Mouse (Mus musculus) kidney, embryonic 14.5 days (tissue): ENCODE measurements around the gene Ccm2. TPM values are rescaled to one million over a fixed set of nuclear protein-coding genes. Genes with fewer than 3 reads are reported as not detected.
A peak's percentile ranks its signal among the peaks of the same experiment; 100 is the strongest.

Experiments used
- ATAC-seq: fragments of 200-750 bp; cut with Nextera tagmentation; 2 replicates; pipeline ENCODE4 v1.8.0; 2017; ENCODE audit warnings: moderate number of reproducible peaks, mild to moderate bottlenecking, moderate TSS enrichment, moderate library complexity; ENCODE audit not compliant: low FRiP score, low TSS enrichment
- H3K27ac ChIP-seq: fragments of 300-500 bp; sonication (generic); 2 replicates; pipeline ENCODE4 v1.5.1; 2014; ENCODE audit warnings: low read depth, mild to moderate bottlenecking, low read length, moderate library complexity, mixed read lengths
- H3K27me3 ChIP-seq: fragments of 300-500 bp; sonication (generic); 2 replicates; pipeline ENCODE4 v1.6.1; 2014; ENCODE audit warnings: mild to moderate bottlenecking, low read length; ENCODE audit not compliant: control insufficient read depth, insufficient read depth
- H3K36me3 ChIP-seq: fragments of 300-500 bp; sonication (generic); 2 replicates; pipeline ENCODE4 v1.6.1; 2014; ENCODE audit warnings: low read length, mixed read lengths; ENCODE audit not compliant: control insufficient read depth, insufficient read depth
- H3K4me1 ChIP-seq: fragments of 300-500 bp; sonication (generic); 2 replicates; pipeline ENCODE4 v1.6.1; 2014; ENCODE audit warnings: low read length, mixed read lengths; ENCODE audit not compliant: control insufficient read depth, insufficient read depth
- H3K4me2 ChIP-seq: fragments of 300-500 bp; sonication (generic); replicated peaks from 2 replicates; pipeline ENCODE4 v1.6.1; 2014; ENCODE audit warnings: low read depth, mild to moderate bottlenecking, low read length
- H3K4me3 ChIP-seq: fragments of 300-500 bp; sonication (generic); 2 replicates; pipeline ENCODE4 v1.5.1; 2014; ENCODE audit warnings: mild to moderate bottlenecking, low read length
- H3K9ac ChIP-seq: fragments of 300-500 bp; sonication (generic); 2 replicates; pipeline ENCODE4 v1.6.1; 2014; ENCODE audit warnings: low read depth, mild to moderate bottlenecking, low read length, moderate library complexity
- H3K9me3 ChIP-seq: fragments of 300-500 bp; sonication (generic); 2 replicates; pipeline ENCODE4 v1.6.1; 2016; ENCODE audit warnings: low read length; ENCODE audit not compliant: control insufficient read depth
- WGBS: fragments of 180-500 bp; shearing (Covaris S2); extraction: QIAGEN DNeasy Blood & Tissue Kit; methylation state at CpG from one replicate; pipeline ENCODE4 v1.1.7; 2014; 5-methylcytosine and 5-hydroxymethylcytosine counted together
- polyA plus RNA-seq: library from polyadenylated mRNA; unstranded; fragments of >200 nt; fragmentation: Nextera tagmentation; extraction: Ambion mirVana; gene quantifications from 2 replicates; pipeline ENCODE4 v1.2.1, GENCODE M21; 2014

The Ccm2 gene
- 86.4 and 94.4 TPM in 2 replicates for polyA plus RNA-seq

DNA sequence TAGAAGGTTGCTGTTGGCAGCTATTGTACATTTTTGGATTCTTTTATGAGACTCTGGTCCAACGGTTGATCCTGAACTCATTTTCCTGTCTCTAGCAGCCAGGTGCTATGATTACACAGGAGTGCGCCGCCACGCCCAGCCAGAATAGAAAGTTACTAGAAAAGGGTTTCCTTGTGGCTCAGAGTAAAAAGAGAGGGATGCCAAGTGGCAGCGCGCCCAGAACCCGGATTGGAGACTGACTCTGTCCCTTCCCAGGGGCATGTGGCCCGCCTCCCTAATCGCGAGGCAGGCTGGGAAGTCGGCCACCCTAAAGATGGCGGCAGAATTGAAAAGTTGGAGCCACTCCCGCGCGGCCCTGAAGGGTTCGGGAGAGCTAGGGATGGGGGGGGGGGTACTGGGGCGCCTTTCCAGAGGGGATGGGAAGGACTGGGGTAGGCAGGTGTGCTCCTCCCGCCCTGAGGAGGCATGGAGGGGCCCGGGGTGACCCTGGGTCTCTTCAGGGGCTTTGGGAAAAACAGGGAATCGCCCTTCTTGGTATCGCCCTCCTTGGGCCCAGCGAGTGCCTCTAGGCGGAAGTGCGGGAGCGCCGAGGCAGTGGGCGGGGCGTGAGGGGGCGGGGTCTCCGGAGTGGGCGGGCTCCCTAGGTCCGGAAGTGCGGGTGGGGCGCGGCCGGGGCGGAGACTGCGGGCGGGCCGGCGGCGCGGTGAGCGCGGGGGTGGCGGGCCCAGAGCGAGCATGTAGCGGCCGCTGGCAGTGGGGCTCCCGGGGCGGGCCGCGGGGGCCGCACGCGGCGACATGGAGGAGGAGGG is at the start of gene Ccm2:
Gene Ccm2, plus strand, starts transcription at position 683 of the 809 bp plus-strand sequence.
- H3K4me2 ChIP-seq = peak within 1 kb of the TSS; percentile 79
- peak; percentile 96 for ATAC-seq
- H3K4me1 ChIP-seq = peaks cover 7% of the 10 kb centered on the region; the same call in 1 of the 2 replicates
- H3K4me3 ChIP-seq = peak within 1 kb of the TSS; percentile 87
- no peaks in the 10 kb centered on the region for H3K36me3 ChIP-seq
- WGBS = under 1% methylated on average over 43 of the region's 57 CpGs
- H3K9me3 ChIP-seq = no peaks in the 10 kb centered on the region
- peak within 1 kb of the TSS; percentile 91 for H3K9ac ChIP-seq
- peak within 1 kb of the TSS; percentile 98 for H3K27ac ChIP-seq
- no peaks in the 10 kb centered on the region for H3K27me3 ChIP-seq

GRCm38 (mm10) chr11:6497311-6497948 is 49.3 kb upstream of the Ccm2 start:
- H3K4me1 ChIP-seq = no peaks in the 10 kb centered on the region
- no peaks in the 10 kb centered on the region for H3K27me3 ChIP-seq
- H3K9ac ChIP-seq = no peak overlapping the region
- no peak overlapping the region for H3K27ac ChIP-seq
- no peaks in the 10 kb centered on the region for H3K9me3 ChIP-seq
- H3K4me2 ChIP-seq = no peak overlapping the region
- H3K4me3 ChIP-seq = no peak overlapping the region
- no peak for ATAC-seq
- WGBS = 83% methylated on average over 12 of the region's 12 CpGs
- H3K36me3 ChIP-seq = no peaks in the 10 kb centered on the region

DNA sequence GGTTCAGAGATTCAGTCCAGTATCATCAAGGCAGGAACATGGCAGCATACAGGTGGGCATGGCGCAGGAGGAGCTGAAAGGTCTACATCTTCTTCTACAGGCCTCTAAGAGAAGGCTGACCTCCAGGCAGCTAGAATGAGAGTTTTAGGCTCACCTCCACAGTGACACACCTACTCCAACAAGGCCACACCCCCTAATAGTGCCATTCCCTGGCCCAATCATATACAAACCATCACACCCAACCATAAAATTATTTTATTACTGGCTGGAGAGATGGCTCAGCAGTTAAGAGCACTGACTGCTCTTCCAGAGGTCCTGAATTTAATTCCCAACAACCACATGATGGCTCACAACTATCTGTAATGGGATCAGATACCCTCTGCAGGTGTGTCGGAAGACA is 44.2 kb upstream of the Ccm2 start:
- H3K9ac ChIP-seq = no peak overlapping the region
- ATAC-seq = no peak
- no peaks in the 10 kb centered on the region for H3K9me3 ChIP-seq
- H3K27me3 ChIP-seq = no peaks in the 10 kb centered on the region
- H3K4me3 ChIP-seq = no peak overlapping the region
- 92% methylated on average over 2 of the region's 2 CpGs for WGBS
- no peaks in the 10 kb centered on the region for H3K4me1 ChIP-seq
- H3K4me2 ChIP-seq = no peak overlapping the region
- H3K36me3 ChIP-seq = no peaks in the 10 kb centered on the region
- H3K27ac ChIP-seq = no peak overlapping the region

DNA sequence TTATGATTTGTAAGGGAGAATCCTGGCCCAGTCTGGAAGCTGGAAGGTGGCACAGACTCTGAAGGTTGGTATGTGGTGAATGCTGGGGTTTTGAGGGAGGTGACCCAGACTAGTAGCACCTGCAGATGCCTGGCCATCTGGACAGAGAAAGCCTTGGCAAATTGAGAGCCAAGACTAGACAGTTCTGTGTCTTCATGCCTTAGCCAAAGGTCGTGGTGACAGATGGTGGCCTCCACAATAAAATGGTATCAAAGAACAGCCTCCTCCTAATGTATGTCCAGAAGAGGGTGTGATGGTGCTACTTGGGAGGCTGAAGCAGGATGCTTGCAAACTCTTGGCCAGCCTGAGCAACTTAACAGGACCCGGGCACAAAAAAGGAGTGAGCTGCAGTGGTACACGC is 42.5 kb upstream of the Ccm2 start:
- Histone ChIP-seq H3K9me3 (no peaks in the 10 kb centered on the region), H3K4me3 (no peak overlapping the region), H3K27me3 (no peaks in the 10 kb centered on the region), H3K27ac (no peak overlapping the region), H3K4me2 (no peak overlapping the region), H3K36me3 (no peaks in the 10 kb centered on the region), H3K4me1 (no peaks in the 10 kb centered on the region), H3K9ac (no peak overlapping the region)
- 73% methylated on average over 3 of the region's 3 CpGs for WGBS
- no peak for ATAC-seq

DNA sequence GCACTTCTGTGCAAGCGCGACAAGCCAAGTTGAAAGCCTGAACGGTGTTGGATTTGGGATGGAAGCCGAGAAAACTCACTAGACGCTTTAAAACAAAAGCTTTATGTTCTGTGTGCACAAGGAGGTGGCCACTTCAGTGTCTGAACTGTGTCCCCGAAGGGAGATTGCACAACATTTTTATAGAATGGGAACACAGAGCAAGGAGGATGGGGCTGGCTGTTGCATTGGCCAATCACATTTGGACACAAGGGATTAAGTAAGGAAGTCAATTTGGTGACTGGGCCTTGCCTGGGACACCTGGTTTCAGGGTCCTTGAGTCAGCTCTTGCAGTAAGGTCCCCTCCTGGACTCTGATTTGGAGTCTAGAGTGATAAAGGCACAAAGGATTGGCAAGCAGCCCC is 42.0 kb upstream of the Ccm2 start:
- no peak for ATAC-seq
- H3K36me3 ChIP-seq = no peaks in the 10 kb centered on the region
- H3K27me3 ChIP-seq = no peaks in the 10 kb centered on the region
- 88% methylated on average over 6 of the region's 6 CpGs for WGBS
- no peak overlapping the region for H3K4me2 ChIP-seq
- no peak overlapping the region for H3K27ac ChIP-seq
- H3K4me1 ChIP-seq = no peaks in the 10 kb centered on the region
- H3K9ac ChIP-seq = no peak overlapping the region
- H3K9me3 ChIP-seq = no peaks in the 10 kb centered on the region
- H3K4me3 ChIP-seq = no peak overlapping the region

DNA sequence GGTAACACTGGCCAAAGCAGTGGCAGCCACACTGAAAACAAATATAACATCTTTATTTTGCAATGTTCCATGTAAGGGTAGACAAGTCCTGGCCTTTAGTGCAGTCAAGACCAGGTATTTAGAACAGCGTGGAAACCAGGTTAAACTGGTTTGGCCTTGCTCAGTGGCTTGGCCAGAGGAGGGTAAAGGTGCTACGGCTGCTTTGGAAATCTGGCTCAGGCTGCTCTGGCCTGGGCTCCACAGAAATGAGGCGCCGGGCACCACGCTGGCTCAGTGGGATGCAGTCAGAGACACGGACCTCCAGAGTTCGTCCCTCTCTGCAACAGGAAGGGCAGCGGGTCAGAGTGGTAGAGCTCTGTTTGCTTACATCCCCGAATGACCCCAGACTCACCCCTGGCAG is 40.2 kb upstream of the Ccm2 start:
- H3K4me2 ChIP-seq = no peak overlapping the region
- H3K4me3 ChIP-seq = no peak overlapping the region
- H3K4me1 ChIP-seq = no peaks in the 10 kb centered on the region
- WGBS = 79% methylated on average over 9 of the region's 9 CpGs
- no peaks in the 10 kb centered on the region for H3K27me3 ChIP-seq
- no peak overlapping the region for H3K27ac ChIP-seq
- no peaks in the 10 kb centered on the region for H3K9me3 ChIP-seq
- H3K9ac ChIP-seq = no peak overlapping the region
- no peaks in the 10 kb centered on the region for H3K36me3 ChIP-seq
- ATAC-seq = no peak

GRCm38 (mm10) chr11:6508269-6508876 is 38.3 kb upstream of the Ccm2 start:
- Histone ChIP-seq H3K36me3 (no peaks in the 10 kb centered on the region), H3K4me1 (no peaks in the 10 kb centered on the region), H3K4me3 (no peak overlapping the region), H3K4me2 (no peak overlapping the region), H3K27me3 (no peaks in the 10 kb centered on the region), H3K9ac (no peak overlapping the region), H3K27ac (no peak overlapping the region), H3K9me3 (no peaks in the 10 kb centered on the region)
- 67% methylated on average over 1 of the region's 1 CpGs for WGBS
- no peak for ATAC-seq

DNA sequence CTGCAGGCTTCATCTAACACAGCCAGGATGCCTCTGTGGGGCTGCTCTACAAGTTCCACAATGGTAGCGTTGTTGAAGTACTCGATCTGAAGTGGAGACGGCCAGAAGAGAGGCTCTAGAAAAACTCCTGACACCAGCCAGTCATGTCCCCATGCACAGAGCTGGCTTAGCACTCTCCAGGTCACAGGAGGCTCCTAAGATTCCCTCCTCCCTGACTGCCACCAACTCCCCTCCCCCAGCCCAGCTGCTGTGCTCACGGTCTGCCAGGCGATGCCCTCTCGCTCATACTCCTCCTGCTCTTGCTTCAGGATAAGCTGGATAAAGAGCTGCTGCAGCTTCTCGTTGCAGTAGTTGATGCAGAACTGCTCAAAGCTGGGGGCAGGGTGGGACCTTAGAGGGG is 31.9 kb upstream of the Ccm2 start:
- H3K9me3 ChIP-seq = no peaks in the 10 kb centered on the region
- no peaks in the 10 kb centered on the region for H3K27me3 ChIP-seq
- no peak overlapping the region for H3K4me3 ChIP-seq
- no peaks in the 10 kb centered on the region for H3K36me3 ChIP-seq
- ATAC-seq = 0 out of 2 replicates have a peak, but pooled peaks have one; percentile 55
- 47% methylated on average over 7 of the region's 7 CpGs for WGBS
- H3K4me1 ChIP-seq = no peaks in the 10 kb centered on the region
- no peak overlapping the region for H3K27ac ChIP-seq
- no peak overlapping the region for H3K9ac ChIP-seq
- H3K4me2 ChIP-seq = no peak overlapping the region

GRCm38 (mm10) chr11:6519491-6520033 is 27.1 kb upstream of the Ccm2 start:
- WGBS = 69% methylated on average over 11 of the region's 11 CpGs
- Histone ChIP-seq H3K4me1 (no peaks in the 10 kb centered on the region), H3K36me3 (peaks cover 3% of the 10 kb centered on the region), H3K27ac (no peak overlapping the region), H3K9me3 (no peaks in the 10 kb centered on the region), H3K27me3 (no peaks in the 10 kb centered on the region), H3K9ac (no peak overlapping the region), H3K4me3 (no peak overlapping the region), H3K4me2 (no peak overlapping the region)
- no peak for ATAC-seq
